Mouse (Mus musculus): Measurements from ENCODE around the gene Mindy4b-ps.
"Not testable (repeated sequence)": the region's sequence is repeated elsewhere in the genome, so short reads cannot be mapped to it uniquely, and the experiment has no call there.

Mindy4b-ps gene

GRCm38 (mm10) chr3:58822211-58822610 is at the start of gene Mindy4b-ps:
Gene Mindy4b-ps, minus strand, starts transcription at chr3:58822311.
- DNase-seq (ENCODE audit: low spot score) = no peak

GRCm38 (mm10) chr3:58871882-58872281 is 49.8 kb upstream of the Mindy4b-ps start:
- not testable (repeated sequence) for DNase-seq (ENCODE audit: low spot score)

GRCm38 (mm10) chr3:58865690-58866089 is 43.6 kb upstream of the Mindy4b-ps start:
- DNase-seq (ENCODE audit: low spot score) = no peak

DNA sequence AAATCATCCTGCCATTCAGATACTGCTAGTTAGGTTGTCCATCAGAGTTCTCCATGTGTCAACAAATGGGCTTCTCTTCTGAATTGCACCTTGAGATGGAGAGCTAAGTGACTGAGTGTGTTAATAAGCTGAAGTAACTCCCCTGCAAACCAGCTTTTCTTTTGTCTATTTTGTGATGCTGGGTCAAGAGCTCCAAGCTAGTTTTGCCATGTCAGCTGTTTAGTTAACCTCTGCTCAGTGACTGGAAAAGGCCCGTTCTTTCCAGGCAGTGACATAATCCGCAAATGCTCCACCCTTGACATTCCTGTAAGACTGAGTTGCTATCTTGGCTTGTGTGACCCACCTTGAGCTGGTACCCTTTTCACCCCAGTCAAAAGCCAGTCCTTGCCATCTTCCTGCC is 40.9 kb upstream of the Mindy4b-ps start:
- no peak for DNase-seq (ENCODE audit: low spot score)

- peak; percentile 46 for DNase-seq (ENCODE audit: low spot score)
Measured at GRCm38 (mm10) chr3:58843415-58843814, 21.3 kb upstream of the Mindy4b-ps start.

GRCm38 (mm10) chr3:58833442-58834160 is 11.5 kb upstream of the Mindy4b-ps start:
- no peak for DNase-seq (ENCODE audit: low spot score)

- DNase-seq (ENCODE audit: low spot score) = no peak
Measured at GRCm38 (mm10) chr3:58832888-58833287, 10.8 kb upstream of the Mindy4b-ps start.

GRCm38 (mm10) chr3:58831586-58831985 is 9.5 kb upstream of the Mindy4b-ps start:
- no peak for DNase-seq (ENCODE audit: low spot score)

DNA sequence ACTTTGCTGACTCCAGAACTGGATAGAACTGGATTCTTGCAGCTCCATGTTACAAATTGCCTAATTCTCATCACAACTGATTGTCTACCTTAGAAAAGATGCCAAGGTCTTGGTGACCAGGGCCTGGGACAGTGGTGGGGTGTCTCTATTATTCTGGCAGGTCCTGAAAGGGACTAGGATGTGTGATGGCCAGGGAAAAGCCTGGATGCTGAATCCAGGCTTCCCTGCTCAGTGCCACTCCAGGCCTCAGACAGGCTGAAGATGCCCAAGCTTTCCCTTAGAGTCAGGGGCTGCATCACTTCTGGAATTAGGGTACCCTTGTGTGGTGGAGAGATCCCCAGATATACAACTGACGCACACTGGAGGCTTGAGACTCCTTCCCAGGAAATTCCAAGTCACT is 7.8 kb upstream of the Mindy4b-ps start:
- DNase-seq (ENCODE audit: low spot score) = no peak

GRCm38 (mm10) chr3:58828366-58829153 is 6.4 kb upstream of the Mindy4b-ps start:
- DNase-seq (ENCODE audit: low spot score) = no peak

DNA sequence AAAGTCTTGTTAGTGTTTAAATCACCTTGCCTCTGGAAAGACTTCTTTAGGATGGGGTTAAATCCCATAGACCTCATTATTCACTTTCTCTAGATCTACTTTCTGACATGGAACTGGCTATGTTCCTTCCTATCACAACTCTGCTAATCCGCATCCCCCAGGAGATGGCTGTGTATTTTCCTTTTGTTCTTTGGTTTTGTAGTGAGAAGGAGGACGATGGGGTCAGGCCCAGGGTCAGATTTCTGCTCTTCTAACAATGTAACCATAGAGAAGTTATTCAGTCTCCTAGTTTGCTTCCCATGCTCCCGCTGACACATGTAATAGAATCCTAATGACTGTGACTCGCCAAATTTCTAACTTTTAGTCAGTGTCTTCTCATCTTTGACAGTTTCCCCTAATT is 4.2 kb upstream of the Mindy4b-ps start:
- peak; percentile 86 for DNase-seq (ENCODE audit: low spot score)

- DNase-seq (ENCODE audit: low spot score) = no peak
Measured at GRCm38 (mm10) chr3:58817337-58817736, 4.8 kb downstream of the Mindy4b-ps start.

- no peak for DNase-seq (ENCODE audit: low spot score)
Measured at GRCm38 (mm10) chr3:58814191-58814590, 7.9 kb downstream of the Mindy4b-ps start.

DNA sequence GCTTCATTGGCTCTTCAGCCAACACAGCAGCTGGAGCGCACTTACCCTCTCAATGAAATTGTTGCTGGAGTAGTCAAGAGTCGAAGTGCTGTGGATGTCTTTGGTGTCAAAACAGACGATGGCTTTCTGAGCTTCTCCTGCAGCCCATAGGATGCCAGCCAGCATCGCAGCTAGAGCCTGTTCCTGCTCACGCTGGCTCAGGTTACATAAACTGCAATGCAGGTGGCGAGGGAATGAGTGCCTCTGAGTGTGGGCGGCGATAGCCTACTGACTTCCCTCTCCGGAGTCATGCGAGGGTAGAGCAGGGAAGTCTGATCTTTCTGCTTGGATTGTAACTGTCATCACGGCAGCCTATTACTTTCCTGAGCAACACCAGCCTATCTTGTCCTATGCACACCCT is 11.8 kb downstream of the Mindy4b-ps start:
- DNase-seq (ENCODE audit: low spot score) = no peak

GRCm38 (mm10) chr3:58809111-58809915 is 12.8 kb downstream of the Mindy4b-ps start:
- no peak for DNase-seq (ENCODE audit: low spot score)

GRCm38 (mm10) chr3:58808636-58809035 is 13.5 kb downstream of the Mindy4b-ps start:
- DNase-seq (ENCODE audit: low spot score) = no peak

DNA sequence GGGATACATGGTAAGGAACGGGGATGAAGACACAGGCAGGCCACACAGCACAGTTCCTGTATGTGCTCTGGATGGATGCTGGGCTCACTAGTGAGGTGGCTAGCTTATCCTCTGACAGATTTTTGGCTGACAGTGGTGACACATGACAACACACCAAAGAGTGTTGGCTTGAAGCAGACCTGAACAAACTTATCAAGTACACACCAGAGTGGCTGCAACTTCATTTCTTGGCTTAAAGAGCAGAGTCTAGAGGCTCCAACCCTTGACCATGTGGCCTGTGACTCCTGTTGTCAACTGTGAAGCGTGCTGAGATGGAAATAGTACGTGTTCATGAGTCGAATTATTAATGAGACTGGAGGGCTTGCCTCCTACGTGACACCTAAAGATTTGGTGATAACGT is 17.4 kb downstream of the Mindy4b-ps start:
- DNase-seq (ENCODE audit: low spot score) = no peak

DNA sequence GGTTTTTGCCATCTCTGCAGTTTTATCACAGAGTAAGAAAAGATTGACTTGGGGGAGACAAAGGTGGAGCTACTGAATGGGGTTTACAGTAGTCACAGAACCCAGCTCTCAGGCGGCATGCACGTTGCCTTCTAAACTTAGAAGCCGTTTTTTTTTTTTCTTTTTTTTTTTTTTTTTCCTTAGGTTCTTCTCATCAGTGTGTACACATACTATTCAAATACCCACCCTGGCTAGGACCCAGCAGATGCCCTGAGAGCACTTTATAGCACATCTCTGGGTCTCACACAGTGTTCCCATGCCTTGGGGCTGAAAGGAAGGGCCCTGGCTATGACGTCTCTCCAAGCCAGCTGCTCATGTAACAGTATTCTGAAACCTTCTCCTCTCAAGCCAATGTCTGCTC is 23.4 kb downstream of the Mindy4b-ps start:
- DNase-seq (ENCODE audit: low spot score) = no peak

DNA sequence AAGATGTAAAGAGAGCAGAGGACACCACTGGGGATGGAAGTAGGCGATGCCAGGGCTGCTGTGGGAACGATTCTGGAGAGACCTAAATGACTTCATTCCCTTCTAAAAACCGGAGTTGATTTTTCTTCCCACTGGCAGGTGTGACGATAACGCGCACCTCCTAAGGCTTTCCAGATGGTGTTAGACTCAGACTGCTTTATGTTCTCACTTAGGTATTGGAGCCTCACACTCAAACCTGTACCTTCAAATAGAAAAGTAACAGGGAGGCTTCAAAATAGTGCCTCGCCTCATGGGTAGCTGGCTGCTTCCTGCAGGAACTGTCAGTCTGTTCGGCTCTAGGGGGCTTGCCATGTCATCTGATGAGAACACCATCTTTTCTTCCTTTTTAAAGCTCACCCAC is 23.9 kb downstream of the Mindy4b-ps start:
- DNase-seq (ENCODE audit: low spot score) = no peak

DNA sequence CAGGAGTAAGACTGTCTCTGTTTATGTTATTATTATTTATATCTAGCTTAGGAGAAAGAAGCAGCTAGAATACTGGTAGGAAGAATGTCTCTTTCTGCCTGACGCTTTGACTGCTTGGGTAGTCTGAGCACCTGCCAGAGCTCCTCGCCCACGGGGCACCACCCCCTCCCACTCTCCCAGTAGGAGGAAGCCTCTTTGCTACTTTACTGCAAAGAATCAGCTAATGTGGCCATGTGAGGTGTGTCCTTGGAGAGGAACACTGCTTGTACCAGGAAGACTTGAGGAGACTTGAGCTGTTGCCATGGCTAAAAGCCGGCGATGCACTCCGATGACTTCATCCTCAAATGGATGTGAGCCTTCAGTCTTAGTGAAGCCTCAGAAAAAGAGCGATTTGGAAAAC is 32.6 kb downstream of the Mindy4b-ps start:
- no peak for DNase-seq (ENCODE audit: low spot score)

DNA sequence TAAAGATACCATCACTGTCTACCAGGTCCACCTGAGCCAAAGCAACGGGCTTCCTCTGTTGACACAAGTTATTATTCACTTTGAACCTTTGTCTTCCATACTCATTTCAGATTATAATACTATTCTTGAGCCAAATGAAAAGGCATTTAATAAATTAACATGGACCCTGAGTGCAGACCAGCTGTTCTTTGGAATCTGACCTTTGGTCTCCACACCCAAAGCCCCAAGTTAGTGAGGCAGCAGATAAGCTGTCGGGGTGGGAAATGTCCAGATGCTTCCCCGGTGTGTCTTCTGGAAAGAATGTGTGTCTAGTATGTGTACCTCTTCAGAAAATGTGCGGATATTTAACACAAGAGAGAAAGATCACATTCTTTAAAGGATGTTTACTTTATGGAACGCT is 33.1 kb downstream of the Mindy4b-ps start:
- DNase-seq (ENCODE audit: low spot score) = no peak

DNA sequence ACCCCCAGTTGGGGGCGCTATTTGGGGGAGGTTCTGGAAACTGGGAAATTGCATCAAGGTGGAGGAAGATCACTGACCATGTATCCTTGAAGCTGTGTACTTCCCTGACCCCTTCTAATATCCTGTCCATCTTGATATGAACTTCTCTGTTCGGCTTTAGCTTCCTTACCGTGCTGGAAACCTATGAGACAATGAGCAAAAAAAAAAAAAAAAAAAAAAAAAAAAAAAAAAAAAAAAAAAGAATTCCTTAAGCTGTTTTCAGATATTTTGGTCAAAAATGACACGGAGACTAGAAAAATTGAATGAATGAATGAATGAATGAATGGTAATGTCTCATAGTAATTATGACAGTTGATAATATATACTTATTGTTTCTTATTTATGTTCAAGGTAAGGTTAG is 35.6 kb downstream of the Mindy4b-ps start:
- DNase-seq (ENCODE audit: low spot score) = no peak

- DNase-seq (ENCODE audit: low spot score) = peak; percentile 82
Measured at GRCm38 (mm10) chr3:58785863-58786262, 36.2 kb downstream of the Mindy4b-ps start.

Measured in embryo, embryonic 10.5 days (tissue).